Mouse (Mus musculus) fat pad, adult 2 months (tissue): ENCODE results near the gene Arhgef28.

ENCODE experiments used
- DNase-seq: peaks from one replicate; pipeline ENCODE4 v3.0.0-alpha.2; 2011; ENCODE audit warnings: low read depth, low spot score; ENCODE audit errors: extremely low read depth

Gene Arhgef28

DNA sequence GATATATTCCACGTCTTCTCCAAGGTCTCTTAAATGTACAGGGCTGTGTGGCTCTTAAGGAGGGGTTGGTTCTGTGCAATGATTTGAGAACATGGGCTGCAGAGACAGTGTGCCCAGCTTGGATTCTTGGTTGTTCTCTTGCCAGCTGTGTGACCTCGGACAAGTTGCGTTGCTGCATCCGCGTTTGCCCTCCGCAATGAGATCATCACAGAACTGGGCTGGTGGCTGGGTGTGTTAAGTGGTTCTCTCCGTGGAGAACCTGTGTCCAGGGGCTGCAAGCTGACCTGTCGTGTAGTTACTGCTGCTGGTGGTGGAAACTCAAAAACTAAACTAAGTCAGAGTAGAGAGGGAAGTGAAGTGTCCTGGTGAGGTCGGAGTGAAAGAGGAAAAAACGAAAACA lies 279.9 kb downstream of the Arhgef28 start:
- no peak for DNase-seq

DNA sequence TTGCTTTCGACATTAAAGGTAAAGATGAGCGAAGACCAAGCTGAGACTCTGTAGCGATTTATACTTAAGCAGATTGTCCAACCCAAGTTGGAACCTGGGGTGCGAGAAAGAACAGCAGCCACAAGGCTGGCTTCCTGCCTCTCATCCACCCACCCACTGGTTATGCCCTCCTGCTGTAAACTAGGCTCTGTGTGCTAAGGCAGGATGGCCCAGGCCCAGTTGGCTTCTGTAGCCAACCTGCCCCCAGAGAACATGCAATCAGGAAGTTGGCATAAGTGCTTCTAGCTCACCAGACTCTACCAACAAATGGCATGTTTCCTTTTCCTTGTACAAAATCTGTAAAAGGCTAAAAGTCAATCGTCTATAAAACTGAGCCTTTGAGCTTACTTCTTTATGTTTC lies 283.2 kb downstream of the Arhgef28 start:
- DNase-seq = no peak

DNA sequence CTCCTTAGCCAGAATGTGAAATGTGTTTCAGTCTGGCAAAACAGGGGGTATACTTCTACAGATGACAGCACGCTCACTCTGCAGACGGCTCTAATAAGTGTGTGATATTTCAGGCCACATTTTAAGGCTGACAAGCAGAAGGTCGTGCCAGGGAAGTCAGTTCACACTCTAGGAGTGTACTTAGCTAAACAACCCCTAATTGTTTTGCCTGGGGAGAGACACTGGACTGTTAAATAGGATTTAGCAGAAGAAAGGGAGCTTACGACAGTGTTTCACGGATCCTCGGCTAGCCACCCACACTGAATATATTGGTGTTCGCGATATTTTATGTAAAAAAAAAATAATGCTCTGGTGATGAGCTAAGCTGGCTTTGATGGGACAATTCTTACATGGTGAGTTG lies 286.6 kb downstream of the Arhgef28 start:
- no peak for DNase-seq

DNA sequence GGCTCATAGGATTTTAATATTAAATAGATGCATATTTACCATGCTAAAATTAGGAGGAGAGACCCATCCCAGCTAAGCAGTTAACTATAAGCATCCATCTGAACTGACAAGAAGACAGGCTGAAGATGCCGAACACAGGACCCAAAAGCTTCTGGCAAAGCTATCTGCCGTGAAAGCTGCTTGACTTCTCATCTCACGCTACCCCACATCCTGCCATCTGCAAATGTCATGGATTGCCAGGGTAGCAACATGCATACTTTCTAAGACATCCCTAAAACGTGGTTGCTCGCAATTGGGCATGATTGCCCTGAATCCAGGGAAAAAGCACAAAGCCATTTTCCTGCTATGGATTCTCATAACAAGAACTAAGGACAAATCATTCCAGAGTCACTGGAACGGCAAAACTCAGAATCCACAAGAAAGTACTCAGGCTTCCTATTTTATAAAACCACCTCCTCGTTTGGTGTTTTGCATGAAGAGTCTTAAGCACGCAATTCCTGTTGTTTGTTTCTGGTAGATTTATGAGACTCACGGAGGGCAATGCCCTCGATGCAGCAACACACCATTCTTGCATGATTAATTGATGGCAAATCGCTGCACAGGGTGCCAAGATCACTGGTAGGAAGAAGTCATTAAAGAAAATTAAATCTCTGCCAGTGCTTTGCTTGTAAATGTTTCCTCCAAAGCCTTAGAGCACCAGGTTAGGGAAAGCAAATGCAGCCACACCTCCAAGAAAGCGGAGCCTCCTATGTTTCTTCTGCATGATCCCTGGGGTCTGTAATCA lies 287.9 kb downstream of the Arhgef28 start:
- no peak for DNase-seq

DNA sequence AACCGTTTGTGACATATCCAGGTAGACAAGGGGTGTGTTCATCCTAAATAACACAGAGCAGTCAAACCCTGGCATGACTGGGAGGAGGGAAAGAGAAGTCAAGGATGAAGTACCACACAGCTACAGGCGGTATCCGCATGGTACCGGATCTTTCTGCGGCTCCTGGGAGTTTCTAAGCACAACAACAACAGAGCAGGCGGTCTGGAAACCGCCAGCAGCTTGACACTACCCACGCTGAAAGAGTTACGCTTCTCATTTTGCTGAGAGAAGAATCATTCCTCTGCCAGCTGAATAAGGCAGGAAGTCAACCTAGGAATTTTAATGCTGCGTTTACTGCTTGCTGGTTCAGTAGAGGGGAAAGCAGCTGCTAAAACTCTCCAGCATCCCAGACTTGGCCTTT lies 295.2 kb downstream of the Arhgef28 start:
- DNase-seq = no peak

DNA sequence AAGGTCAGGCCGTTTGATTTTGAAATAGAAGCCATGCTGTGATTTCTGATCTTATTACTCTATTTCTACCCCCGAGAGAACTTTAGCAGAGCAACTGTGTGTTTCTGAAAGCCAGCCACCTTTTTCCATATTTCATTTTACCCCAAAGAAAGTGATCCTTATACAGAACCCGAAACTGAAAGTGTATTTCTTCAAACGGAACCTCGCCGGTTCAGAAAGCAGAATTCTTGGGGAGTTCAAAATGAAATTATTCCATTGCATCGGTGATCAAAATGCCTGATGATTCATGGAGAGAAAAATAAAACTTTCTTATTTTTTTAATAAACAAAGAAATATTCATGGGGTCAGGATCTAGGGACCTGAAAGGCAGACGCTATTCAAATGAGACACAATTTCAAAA lies 303.4 kb downstream of the Arhgef28 start:
- no peak for DNase-seq

DNA sequence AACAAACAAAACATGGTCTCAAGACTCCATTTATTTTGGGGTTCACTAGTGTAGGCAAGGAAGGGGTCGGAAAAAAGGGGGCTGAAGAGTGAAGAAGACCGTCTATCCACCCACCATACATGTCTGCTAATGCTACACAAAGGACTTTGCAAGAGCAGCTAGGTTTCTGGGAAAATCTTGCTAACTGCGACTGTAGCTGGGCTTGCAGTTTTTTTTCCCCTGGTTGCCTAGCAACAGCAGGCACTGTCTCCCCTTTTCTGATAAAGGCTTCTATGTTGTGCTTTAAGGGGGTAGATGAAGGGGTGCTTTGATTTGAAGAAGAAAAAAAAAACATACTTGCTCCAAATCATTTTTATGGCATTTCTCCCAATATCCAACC lies 305.9 kb downstream of the Arhgef28 start:
- DNase-seq = no peak

DNA sequence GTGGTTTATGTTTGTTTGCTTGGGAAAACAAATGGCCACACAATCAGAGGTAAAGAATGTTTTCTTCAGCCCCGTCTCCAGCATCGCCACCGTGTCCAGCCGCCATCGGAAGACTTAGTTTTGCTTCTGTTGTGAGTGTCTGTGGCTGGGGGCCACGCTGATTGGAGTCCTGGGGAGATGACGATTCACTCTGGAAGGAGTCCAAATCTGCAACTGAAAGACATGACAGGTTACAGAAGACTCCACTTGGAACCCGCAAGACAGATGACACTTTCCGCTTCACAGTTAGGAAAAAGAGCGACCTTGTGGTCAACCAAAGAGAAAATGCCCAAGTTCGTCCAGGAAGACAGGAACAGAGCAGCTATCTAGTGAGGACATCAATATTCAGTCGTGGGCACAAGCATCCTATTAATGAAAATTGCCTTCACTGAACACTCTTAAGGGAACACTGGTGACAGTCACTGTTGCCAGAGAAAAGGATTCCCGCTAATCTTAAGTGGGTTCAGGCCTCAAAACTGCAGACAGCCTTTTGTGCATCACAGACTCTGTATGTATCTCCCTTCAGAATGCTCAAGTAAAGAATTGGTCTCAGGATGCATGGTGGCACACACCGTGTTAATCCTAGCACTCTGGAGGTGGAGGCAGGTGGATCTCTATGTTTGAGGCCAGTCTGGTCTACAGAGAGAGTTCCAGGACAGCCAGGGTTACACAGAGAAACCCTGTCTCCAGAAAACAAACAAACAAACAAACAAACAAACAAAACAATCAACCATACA lies 306.4 kb downstream of the Arhgef28 start:
- no peak for DNase-seq

DNA sequence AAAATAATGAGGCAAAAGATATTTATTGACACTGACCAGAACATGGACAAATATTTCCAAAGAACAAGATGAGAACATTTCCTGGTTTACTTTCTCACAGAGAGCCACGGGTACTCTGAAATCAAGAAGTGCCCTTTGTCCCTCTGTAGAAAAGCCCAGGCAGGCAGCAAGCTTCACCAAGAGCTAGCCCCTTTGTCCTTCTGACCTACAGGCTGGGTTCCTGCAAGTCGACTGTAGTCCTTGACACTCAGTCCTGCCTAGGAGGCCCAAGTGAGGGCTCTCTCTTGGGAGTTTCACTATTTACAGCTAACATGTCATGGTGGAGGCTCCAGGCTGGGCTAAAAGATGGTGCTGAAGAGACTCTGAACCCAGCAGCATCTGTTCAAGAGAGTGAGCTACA lies 307.6 kb downstream of the Arhgef28 start:
- DNase-seq = no peak

DNA sequence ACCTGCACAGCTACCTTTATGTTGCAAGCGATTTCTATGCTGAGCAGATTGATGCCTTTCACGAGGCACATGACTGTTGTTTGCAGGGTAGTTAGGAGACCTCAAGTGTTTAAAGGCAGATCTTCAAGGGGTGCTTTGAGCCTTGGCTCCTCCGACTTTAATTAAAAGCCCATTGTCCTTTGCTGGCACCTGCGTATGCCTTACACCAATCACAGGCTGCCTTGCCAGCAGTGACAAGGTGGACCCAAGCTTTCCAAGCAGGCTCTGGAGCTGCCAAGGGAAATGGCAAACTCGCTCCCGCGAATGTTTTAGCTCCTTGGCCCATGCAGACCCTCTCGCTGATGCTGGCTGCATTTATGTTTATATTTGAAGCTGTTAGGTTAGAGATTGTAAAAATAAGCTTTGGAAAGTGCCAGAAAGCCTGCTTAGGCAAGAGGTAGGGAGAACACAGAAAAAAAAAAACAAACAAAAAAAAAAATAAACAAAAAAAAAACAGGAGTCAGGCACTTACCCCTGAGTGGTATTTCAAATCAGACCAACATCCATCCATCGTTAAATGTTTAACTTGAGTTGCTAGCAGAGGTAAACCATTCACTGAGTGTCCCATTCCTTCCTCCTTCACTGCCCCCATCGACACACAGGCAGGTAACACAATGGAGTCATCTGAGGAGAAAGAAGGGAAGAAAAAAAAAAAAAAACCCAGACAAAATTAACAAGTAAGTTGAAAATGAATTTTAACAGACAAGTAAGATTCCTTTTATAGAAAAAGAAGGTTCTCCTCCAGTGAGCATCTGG lies 313.0 kb downstream of the Arhgef28 start:
- DNase-seq = no peak

DNA sequence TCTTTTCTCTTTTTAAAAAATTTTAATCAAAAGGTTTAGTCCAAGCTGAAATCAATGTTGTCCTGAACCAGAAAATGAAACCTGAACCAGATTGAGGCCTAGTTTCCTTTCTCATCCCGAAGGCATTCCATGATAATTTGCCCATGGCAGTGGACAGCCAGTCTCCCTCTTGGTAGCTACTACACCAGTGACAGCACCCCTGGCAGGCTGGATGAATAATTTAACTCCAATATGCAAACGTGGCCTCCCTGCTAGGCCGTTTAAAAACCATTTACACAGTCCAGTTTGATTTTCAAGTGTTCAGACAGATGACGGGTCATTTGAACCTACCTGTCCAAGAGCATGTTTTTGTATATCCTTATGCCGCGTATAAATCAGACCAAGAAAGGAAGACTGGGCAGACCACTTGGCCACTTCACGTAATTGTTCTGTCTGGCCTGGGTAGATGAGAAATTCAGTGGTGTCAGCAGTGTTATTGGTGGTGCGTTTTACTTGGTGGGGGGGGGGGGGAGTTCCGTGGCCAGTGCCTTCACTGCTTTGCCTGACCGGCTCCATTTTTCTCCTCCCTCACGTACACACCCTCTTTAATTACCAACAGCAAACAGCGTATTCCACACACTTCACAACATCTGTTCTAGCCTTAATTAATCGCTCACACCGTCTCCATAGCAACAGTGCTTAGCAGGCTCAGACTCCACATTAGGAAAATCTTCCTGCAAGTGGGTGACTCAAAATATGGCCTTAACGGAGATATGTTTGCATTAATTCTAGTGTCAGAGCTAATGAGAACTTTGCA lies 314.0 kb downstream of the Arhgef28 start:
- DNase-seq = no peak

DNA sequence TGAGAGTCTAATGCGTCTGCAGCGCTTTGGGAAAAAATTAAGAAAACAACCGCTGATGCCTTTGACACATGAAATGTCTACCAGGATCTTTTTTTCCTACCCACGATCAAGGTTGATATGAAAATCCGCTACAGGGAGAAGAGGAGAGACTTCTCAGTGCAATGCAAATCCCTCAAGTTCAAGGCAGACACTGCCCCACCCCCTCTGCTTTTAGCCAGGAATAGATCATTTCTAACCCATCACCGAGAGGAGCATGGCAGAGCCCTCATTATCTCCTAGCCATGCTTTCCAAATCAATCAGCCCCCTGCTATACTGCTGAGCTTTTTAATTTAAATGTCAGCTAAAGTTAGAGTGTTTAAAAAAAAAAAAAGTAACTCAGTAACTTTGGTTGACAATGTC lies 318.2 kb downstream of the Arhgef28 start:
- DNase-seq = no peak

DNA sequence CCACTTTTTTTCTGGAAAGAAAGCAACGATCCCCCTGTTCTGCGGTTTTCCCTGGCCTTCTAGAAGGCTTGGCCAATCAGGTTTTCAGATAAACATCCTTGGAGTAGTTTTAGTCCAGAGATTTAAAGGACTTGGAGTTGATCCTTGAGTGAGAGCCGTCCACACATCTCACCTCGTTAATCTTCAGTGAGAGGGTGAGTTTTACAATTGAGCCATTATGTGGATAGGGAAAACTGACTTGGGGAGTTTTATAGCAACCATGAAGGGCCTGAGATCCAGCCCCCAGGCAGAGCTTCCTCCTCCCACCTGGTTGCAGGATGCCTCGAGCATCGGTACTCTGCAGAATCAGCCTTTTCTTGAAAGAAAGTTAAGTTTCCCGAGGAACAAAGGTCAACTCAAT lies 318.7 kb downstream of the Arhgef28 start:
- DNase-seq = no peak

DNA sequence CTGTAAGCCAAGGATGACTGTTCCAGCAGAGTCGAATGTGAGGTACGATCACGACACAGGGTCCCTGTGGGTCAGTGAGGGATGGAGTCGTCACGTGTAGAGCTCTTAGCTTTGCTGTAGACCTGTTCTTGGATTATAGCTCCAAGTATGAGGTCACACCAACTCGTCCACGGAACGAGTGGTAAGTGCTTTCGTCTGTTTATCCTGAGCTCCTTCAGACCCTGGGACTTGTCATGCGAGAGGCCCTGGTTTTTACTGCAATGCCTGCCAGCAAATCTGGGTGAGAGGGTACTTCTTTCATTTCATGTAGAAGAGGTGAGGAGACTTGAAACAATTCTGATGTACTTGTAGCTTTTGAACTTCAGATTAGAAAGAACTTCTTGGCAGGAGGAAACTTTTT lies 322.6 kb downstream of the Arhgef28 start:
- DNase-seq = no peak

DNA sequence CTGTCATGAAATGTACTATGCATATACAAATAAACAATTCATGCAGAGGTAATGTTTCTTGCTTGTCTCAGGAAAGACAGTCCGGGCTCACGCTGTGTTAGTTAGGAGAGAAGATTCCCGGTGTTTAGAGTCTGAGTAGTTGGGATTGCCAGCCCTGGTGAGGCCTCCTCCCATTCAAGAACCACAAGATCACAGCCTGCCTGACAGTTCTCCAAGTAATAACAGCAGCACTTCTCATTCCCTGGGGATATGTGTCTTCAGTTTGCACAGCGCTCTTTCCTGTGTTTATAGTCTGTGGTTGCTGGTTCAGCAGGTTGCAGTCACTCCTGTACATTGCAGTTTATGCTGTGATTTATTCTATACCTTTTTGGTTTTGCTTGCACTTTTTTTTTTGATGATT lies 329.8 kb downstream of the Arhgef28 start:
- no peak for DNase-seq

DNA sequence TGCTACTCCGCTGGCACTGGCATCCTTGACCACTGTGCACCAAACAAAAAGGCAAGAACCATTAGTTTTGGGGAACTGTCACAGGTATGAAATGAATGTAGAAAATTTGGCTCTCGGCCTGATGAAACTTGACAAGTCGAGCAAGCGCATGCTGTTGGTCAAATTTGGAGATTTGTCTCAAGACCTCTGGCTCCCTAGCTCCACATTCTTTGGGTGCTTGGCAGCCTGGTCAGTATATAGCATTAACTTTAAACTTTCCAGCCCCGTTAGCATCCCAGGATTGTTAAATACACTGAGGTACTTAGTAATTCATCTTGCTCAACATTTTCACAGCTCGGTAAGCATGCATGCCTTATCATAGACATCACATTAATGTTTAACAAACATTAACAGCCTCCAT lies 330.2 kb downstream of the Arhgef28 start:
- DNase-seq = no peak

DNA sequence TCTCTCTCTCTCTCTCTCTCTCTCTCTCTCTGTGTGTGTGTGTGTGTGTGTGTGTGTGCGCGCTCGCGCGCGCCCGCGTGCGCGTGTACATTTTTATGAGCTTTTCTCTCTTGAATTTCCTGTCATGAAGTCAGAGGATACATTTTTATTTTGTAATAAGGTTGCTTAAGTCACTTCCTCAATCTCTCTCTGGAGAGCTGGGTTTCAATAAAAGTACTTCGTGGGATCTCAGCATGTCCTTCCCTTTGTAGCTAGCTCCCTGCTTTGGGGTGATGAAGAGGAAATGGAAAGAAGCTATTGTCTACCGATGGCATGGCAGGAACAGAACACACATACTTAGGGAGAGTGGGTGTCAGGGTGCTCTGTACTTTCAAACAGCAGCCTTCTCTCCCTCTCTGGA lies 336.8 kb downstream of the Arhgef28 start:
- DNase-seq = no peak

DNA sequence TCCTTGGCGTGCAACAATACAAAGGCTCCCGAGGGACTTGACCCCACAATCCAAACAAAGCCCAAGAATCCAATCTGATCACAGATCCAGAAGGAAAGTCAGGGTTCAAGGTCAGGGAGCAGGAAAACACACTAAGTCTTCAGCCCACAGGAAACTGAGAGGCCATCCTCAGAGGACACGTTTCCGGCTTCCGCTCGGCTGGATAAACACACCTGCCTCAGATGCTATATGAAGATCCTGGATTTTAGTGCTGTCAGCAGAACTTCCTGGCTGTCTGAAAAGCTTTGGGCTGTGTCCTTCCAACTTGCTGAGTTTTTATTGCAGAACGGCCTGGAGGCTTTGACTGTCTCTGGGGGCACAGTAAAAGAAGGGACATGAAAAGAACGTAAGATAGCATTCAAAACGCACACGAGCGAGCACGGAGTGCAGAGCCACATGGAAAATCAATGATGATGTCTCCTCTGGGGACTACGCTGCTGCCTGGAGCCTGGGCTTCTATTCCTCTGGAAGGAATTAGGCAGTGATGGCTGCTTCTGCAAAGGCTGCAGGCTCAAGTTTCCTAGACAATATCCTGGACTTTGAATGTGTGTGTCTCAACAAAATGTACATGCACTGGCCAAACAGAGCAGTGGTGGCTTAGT lies 338.8 kb downstream of the Arhgef28 start:
- no peak for DNase-seq

DNA sequence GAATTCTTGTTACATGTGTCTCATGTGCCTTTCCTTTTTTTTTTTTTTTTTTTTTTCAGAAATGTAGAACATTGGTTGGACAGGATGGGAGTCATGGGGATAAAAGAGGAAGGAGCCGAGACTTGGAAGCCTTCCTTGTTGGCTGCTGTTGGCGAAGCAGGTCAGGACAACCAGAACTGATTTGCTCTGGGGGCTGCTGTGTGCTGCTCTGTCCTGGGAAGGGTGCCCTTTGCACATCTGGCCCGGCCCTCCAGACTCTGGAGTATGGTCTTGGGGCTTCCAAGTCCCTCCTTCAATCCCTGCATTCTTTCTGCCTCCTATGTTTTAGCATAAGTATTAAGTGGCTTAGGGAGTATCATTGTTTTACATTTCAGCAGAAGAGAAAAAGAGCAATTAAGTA lies 347.2 kb downstream of the Arhgef28 start:
- no peak for DNase-seq

DNA sequence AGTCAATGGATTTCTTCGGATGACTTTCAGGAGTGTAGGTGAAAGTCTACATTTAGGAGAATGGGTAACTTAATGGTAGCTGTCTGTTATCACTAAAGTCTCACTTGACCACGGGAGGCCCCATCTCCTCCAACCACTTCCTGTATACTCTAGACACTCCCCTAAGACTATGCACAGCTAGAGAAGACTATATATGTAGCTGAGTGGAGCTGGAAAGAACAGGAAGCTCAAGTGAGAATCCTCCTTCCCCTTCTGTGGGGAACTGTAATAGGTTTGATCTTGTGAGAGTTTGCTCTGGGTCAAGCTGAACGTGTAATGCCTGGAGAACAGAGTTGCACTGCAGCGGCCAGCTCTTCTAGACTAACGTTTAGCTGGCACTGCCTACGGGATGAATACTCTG lies 348.4 kb downstream of the Arhgef28 start:
- no peak for DNase-seq
